Mouse (Mus musculus) hindbrain, embryonic 11.5 days (tissue): ENCODE measurements at regions not wholly inside any gene's neighbourhood (a gene's known extent, or its start where the extent isn't known, plus 50 kb on each side); places are given as distances from the start of the nearest gene placed in this dataset.
"Not testable (repeated sequence)": the region's sequence is repeated elsewhere in the genome, so short reads cannot be mapped to it uniquely, and the experiment has no call there.

Source experiments
- ATAC-seq: fragments of 200-750 bp; cut with Nextera tagmentation; 2 replicates; pipeline ENCODE4 v1.8.0; 2017; ENCODE audit warnings: mild to moderate bottlenecking, moderate TSS enrichment, moderate library complexity; ENCODE audit not compliant: low FRiP score
- DNase-seq: peaks from one replicate; pipeline ENCODE4 v3.0.0-alpha.2; 2015; ENCODE audit warnings: low spot score
- H3K27ac ChIP-seq: fragments of 300-500 bp; sonication (generic); 2 replicates; pipeline ENCODE4 v1.5.1; 2014; ENCODE audit warnings: mild to moderate bottlenecking, low read depth, low read length
- H3K27me3 ChIP-seq: fragments of 300-500 bp; sonication (generic); 2 replicates; pipeline ENCODE4 v1.6.1; 2014; ENCODE audit warnings: mild to moderate bottlenecking, low read length, moderate library complexity, mixed read lengths; ENCODE audit not compliant: control insufficient read depth, insufficient read depth
- H3K36me3 ChIP-seq: fragments of 300-500 bp; sonication (generic); 2 replicates; pipeline ENCODE4 v1.6.1; 2014; ENCODE audit warnings: mild to moderate bottlenecking, low read length, moderate library complexity, mixed read lengths; ENCODE audit not compliant: control insufficient read depth, insufficient read depth
- H3K4me1 ChIP-seq: fragments of 300-500 bp; sonication (generic); replicated peaks from 2 replicates; pipeline ENCODE4 v1.6.1; 2014; ENCODE audit warnings: low read length, mixed read lengths; ENCODE audit not compliant: control insufficient read depth, insufficient read depth
- H3K4me2 ChIP-seq: fragments of 300-500 bp; sonication (generic); replicated peaks from 2 replicates; pipeline ENCODE4 v1.6.1; 2014; ENCODE audit warnings: mild to moderate bottlenecking, low read depth, low read length
- H3K4me3 ChIP-seq: fragments of 300-500 bp; sonication (generic); 2 replicates; pipeline ENCODE4 v1.5.1; 2014; ENCODE audit warnings: low read depth, low read length
- H3K9ac ChIP-seq: fragments of 300-500 bp; sonication (generic); 2 replicates; pipeline ENCODE4 v1.6.1; 2014; ENCODE audit warnings: low read depth, low read length
- H3K9me3 ChIP-seq: fragments of 300-500 bp; sonication (generic); 2 replicates; pipeline ENCODE4 v1.6.1; 2016; ENCODE audit warnings: low read length; ENCODE audit not compliant: control insufficient read depth
- whole genome bisulfite sequencing: fragments of 180-500 bp; shearing (Covaris S2); extraction: QIAGEN DNeasy Blood & Tissue Kit; methylation state at CpG from one replicate; pipeline ENCODE4 v1.1.7; 2014; 5-methylcytosine and 5-hydroxymethylcytosine counted together

- Histone ChIP-seq H3K36me3 (no peaks in the 10 kb centered on the region), H3K4me2 (no peak overlapping the region), H3K27ac (no peak overlapping the region), H3K9me3 (no peaks in the 10 kb centered on the region), H3K27me3 (no peaks in the 10 kb centered on the region), H3K4me3 (no peak overlapping the region), H3K4me1 (no peaks in the 10 kb centered on the region), H3K9ac (no peak overlapping the region)
- DNase-seq (no peak), ATAC-seq (no peak)
- 97% methylated on average over 1 of the region's 1 CpGs for WGBS
Measured at GRCm38 (mm10) chr12:16354711-16355110, 256.1 kb downstream of the Lpin1 start.

- no peaks in the 10 kb centered on the region for H3K4me1 ChIP-seq
- ATAC-seq: no peak
- no peaks in the 10 kb centered on the region for H3K36me3 ChIP-seq
- H3K27ac ChIP-seq: no peak overlapping the region
- H3K9me3 ChIP-seq: no peaks in the 10 kb centered on the region
- no peak overlapping the region for H3K4me3 ChIP-seq
- no peak overlapping the region for H3K9ac ChIP-seq
- no peak for DNase-seq
- H3K4me2 ChIP-seq: no peak overlapping the region
- H3K27me3 ChIP-seq: no peaks in the 10 kb centered on the region
Measured at GRCm38 (mm10) chr12:16351751-16352150, 259.0 kb downstream of the Lpin1 start.

GRCm38 (mm10) chr12:16349310-16349709 lies 261.5 kb downstream of the Lpin1 start:
- Histone ChIP-seq H3K36me3 (no peaks in the 10 kb centered on the region), H3K4me3 (no peak overlapping the region), H3K4me1 (no peaks in the 10 kb centered on the region), H3K27me3 (no peaks in the 10 kb centered on the region), H3K27ac (no peak overlapping the region), H3K9ac (no peak overlapping the region), H3K4me2 (no peak overlapping the region), H3K9me3 (no peaks in the 10 kb centered on the region)
- DNase-seq: no peak
- no peak for ATAC-seq

DNA sequence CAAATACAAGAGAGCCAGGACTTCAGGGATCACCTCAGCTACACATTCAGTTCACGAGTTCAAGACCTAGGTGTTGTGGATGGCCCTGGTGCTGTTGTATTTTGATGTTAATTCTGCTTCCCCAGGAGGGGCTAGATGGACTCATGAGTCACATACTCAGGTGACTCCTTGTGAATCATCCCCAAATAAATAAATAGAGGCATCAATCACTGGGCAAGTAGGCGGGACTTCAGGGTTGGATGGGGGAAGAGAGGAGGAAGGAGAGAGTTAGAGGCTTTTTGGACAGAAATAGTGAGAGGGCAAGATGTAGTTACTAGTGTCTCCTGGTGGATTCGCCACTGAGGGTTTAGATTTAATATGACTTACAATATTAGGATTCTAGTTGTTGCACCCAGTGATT lies 266.7 kb downstream of the Lpin1 start:
- Histone ChIP-seq H3K36me3 (no peaks in the 10 kb centered on the region), H3K9ac (no peak overlapping the region), H3K27me3 (no peaks in the 10 kb centered on the region), H3K4me2 (no peak overlapping the region), H3K4me3 (no peak overlapping the region), H3K4me1 (no peaks in the 10 kb centered on the region), H3K27ac (no peak overlapping the region), H3K9me3 (no peaks in the 10 kb centered on the region)
- DNase-seq (no peak), ATAC-seq (no peak)
- WGBS: 84% methylated on average over 3 of the region's 3 CpGs

GRCm38 (mm10) chr12:16342030-16342429 lies 268.7 kb downstream of the Lpin1 start:
- WGBS: 49% methylated on average over 2 of the region's 2 CpGs
- H3K4me2 ChIP-seq, H3K36me3 ChIP-seq, H3K4me1 ChIP-seq, H3K9ac ChIP-seq, H3K27ac ChIP-seq, DNase-seq, H3K9me3 ChIP-seq, H3K27me3 ChIP-seq, ATAC-seq, H3K4me3 ChIP-seq: not testable (repeated sequence)

- Histone ChIP-seq H3K4me2 (no peak overlapping the region), H3K27ac (no peak overlapping the region), H3K4me3 (no peak overlapping the region), H3K27me3 (no peaks in the 10 kb centered on the region), H3K9ac (no peak overlapping the region), H3K36me3 (no peaks in the 10 kb centered on the region), H3K4me1 (no peaks in the 10 kb centered on the region), H3K9me3 (no peaks in the 10 kb centered on the region)
- DNase-seq (no peak), ATAC-seq (no peak)
- WGBS: 93% methylated on average over 3 of the region's 3 CpGs
Measured at GRCm38 (mm10) chr12:16331456-16331855, 279.3 kb downstream of the Lpin1 start.

DNA sequence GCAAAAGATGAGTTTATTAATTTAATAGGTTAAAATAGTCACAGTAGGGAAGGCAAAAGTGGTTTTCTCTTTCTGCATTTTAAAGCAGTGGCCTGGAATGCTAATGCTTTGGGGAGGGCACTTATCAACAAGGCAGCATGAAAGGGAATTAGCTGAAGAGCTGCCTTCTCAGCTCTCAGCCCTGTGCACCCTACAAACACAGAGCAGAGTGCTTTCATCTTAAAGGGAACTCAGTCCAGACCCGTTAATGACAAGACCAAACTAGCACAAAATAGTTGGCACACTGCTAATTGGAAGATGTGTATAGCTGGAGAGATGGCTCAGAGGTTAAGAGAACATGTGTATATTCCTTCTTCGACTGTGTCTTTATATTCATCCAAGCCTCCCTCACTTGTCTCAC lies 281.6 kb downstream of the Lpin1 start:
- no peaks in the 10 kb centered on the region for H3K4me1 ChIP-seq
- H3K9ac ChIP-seq: no peak overlapping the region
- no peak overlapping the region for H3K4me3 ChIP-seq
- no peak for ATAC-seq
- H3K27ac ChIP-seq: no peak overlapping the region
- H3K4me2 ChIP-seq: no peak overlapping the region
- no peak for DNase-seq
- no peaks in the 10 kb centered on the region for H3K36me3 ChIP-seq
- H3K27me3 ChIP-seq: no peaks in the 10 kb centered on the region
- 69% methylated on average over 2 of the region's 2 CpGs for WGBS
- no peaks in the 10 kb centered on the region for H3K9me3 ChIP-seq

- DNase-seq: no peak
- no peaks in the 10 kb centered on the region for H3K4me1 ChIP-seq
- ATAC-seq: no peak
Measured at GRCm38 (mm10) chr12:16320536-16321402, 290.0 kb downstream of the Lpin1 start.

GRCm38 (mm10) chr12:16308101-16308500 lies 302.7 kb downstream of the Lpin1 start:
- WGBS: 91% methylated on average over 3 of the region's 3 CpGs
- Histone ChIP-seq H3K9me3 (no peaks in the 10 kb centered on the region), H3K4me1 (no peaks in the 10 kb centered on the region), H3K27me3 (no peaks in the 10 kb centered on the region), H3K4me2 (no peak overlapping the region), H3K4me3 (no peak overlapping the region), H3K9ac (no peak overlapping the region), H3K27ac (no peak overlapping the region), H3K36me3 (no peaks in the 10 kb centered on the region)
- DNase-seq: no peak
- no peak for ATAC-seq

More at GRCm38 (mm10) chr12:16320536-16321402, 290.0 kb downstream of the Lpin1 start:
- H3K4me3 ChIP-seq: no peak overlapping the region
- no peaks in the 10 kb centered on the region for H3K27me3 ChIP-seq
- H3K27ac ChIP-seq: no peak overlapping the region
- no peaks in the 10 kb centered on the region for H3K9me3 ChIP-seq
- H3K36me3 ChIP-seq: no peaks in the 10 kb centered on the region
- no peak overlapping the region for H3K4me2 ChIP-seq
- 70% methylated on average over 9 of the region's 9 CpGs for WGBS
- no peak overlapping the region for H3K9ac ChIP-seq
